Mouse (Mus musculus): Measurements from ENCODE around the gene Lgals3bp.
A peak's percentile ranks its signal among the peaks of the same experiment; 100 is the strongest.
"Not testable (repeated sequence)": the region's sequence is repeated elsewhere in the genome, so short reads cannot be mapped to it uniquely, and the experiment has no call there.

Lgals3bp gene

DNA sequence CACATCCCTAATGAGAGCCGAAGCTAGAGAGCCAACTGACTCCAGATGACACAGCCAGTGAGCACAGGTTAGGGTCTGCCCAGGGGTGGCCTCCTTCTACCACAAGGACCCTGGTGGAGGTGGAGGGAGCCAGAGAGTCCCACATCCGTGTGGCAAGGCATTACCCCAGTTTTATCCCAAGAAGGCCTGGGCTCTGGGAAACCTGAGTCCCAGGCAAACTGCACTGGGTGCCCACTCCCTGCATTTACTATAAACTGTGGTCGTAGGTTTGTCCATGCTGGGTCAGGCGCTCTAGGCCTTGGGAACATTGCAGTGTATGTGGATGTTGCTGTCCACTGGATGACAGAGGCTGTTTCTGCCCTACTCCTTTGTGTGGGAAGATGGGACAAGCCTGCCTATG lies 697 bp downstream of the Lgals3bp start:
- DNase-seq (ENCODE audit: low read depth, low spot score), result no peak

DNA sequence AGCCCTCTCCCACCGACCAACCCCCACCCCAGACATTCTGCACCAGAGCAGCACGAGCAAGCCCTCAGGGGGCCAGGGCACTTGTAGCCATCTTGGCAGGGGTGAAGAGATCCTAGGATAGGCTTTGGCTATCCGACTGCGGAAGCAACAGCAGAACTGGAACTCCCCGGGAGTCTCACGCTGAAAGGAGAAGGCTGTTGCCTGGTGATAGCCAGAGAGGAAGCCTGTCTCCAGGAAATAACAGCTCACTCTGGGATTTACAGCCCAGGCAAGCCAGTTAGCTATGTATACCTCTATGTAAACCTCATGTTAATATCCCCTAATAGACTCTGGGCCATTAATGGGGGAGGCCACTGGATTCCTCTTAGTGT lies 1.3 kb downstream of the Lgals3bp start:
- no peak for DNase-seq (ENCODE audit: low read depth, low spot score)

DNA sequence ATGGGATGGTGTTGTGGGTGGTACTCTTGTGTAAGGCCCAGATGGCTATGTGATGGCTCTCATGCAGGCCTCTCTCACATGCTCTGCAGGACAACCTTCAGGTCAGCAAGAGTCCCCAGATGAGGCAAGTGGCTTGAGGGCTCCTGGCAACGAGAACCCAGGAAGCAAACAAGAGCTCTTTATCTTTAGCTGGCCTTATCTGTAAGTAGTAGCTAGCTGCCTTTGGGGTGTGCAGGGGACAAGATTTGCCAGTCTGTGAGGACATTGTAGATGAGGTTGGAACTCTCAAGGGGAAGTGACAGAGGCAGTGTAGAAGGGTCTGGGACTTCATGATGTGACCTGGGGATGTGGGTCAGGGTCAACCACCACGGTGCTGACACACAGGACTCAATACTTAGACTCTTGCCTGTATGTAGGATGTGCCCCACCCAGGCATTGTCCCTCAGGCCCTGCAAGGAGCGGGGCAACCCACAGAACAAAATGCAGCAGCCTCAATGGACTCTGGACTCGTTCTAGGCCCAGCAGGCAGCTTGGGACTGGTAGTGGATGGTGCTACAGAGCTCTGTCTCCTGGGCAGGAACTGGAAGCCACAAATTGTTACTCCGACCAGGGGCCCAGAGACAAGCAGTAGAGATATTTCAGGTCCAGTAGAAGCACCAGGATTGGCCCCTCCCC lies 1.9 kb downstream of the Lgals3bp start:
- no peak for DNase-seq (ENCODE audit: low read depth, low spot score)

DNA sequence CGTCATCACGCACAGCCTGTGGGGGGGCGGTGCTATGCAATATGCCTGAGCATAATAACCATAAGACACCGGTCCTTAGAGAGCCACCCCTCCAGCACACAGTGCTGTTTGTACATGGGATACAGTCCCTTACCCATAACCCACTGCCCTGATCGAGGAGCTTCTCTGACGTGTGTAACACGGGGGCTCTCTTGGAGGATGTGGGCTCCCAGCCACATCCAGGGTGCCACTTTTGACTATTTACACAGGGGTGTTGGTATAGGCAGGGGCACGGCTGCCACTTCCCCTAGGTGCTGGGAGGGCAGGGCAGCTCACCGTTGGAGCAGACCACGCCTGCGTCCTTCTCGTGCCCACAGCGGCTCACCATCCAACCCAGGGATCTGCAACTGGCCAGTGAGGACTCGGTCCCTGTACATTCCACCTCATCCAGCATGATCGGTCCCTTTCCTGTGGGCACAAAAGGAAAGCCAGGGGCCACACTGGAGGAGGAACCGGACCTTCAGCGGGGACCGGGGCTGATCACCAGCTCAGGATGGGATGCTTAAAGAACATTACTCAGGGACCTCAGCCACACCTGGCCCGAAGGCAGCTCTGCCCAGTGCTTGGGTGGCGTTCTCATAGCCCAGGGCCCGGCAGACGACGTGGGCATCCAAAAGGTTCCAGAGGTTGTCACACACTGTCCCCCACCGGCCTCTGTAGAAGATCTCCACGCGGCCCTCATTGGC lies 3.9 kb downstream of the Lgals3bp start:
- DNase-seq (ENCODE audit: low read depth, low spot score), result no peak

DNA sequence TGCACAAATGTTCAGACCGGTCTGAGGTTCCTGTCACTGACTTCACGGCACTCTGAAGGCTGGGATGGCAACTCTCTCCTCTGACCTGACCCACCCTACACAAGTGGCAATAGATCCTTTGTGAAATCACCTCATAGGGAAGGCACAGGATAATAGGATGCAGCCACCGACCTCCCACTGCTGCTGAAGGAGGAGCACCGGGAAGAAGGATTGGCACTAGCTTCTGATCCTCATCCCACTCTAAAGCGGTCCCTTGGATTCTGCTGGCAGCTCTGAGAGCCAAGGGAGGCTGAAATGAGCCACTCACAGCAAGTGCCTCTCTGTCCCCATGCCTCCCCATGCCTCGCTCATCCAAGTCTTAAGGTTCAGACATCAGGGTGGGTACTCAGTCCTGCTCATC lies 7.4 kb downstream of the Lgals3bp start:
- no peak for DNase-seq (ENCODE audit: low read depth, low spot score)

DNA sequence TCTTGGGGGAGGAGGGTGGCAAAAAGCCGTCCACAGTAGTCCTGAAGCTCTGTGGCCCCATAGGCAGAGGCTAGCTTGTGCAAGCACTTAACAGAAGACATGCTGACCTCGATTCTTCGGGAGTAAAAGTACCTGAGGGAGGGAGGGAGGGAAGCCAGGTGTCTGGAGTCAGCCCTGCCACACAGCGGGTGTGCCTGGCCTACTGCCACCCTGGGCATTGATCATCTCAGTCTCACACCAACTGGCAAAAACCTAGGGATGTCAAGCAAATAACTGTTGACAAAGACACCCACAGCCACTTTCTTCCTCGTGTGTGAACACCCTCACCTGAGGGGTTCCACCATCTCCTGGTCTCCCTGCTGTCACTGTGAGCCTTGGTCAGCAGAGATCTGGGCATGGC lies 7.9 kb downstream of the Lgals3bp start:
- no peak for DNase-seq (ENCODE audit: low read depth, low spot score)

DNA sequence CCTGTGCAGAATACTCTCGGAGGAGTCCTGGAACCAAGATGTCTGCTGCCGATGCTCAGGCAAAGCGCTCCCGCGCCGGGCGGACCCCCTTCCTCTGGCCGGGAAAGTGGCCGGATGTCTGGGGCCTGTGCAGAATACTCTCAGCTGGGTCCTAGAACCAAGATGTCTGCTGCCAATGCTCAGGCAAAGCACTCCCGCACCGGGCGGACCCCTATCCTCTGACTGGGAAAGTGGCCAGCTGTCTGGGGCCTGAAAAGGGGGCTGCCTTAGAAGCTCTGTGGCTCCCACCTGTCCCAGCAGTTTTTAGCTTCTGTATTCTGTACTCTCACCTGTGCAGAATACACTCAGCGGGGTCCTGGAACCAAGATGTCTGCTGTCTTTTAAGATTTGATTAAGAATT lies 14.1 kb downstream of the Lgals3bp start:
- not testable (repeated sequence) for DNase-seq (ENCODE audit: low read depth, low spot score)

DNA sequence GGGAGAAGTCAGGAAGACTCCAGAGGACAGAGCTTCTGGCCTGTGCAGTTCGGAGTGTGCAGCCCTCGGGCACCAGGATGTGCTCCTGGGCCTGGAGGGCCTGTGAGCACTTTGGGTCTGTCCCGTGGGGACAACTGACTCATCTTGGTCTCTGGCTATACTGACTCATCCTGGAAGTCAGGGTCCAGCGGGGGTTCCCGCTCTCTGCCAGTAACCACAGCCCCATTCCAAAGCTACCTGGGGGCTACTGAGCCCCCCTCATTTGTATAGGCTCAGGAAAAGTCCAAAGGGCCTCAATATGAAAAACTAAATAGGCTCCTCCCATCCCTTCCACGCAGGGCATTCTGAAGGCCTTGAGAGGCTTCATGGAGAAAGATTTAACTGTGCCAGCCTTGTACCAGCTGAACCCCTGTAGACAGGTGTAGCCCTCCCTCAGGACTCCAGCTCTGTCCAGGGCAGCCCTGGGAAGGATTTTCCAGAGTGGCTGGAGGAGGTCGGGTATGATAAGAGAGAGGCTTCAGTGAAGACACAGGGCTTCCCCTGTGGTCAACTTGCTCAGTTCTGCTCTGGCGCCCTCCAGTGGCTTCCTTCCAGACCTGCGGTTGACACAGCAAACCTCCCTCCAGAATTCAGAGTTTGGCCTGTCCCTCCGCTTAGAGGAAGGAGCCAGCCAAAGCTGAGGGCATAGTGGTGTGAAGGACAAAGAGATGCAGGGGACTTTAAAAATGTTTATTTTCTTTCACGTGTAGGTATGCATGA lies 22.5 kb downstream of the Lgals3bp start:
- DNase-seq (ENCODE audit: low read depth, low spot score), result peak; percentile 81

DNA sequence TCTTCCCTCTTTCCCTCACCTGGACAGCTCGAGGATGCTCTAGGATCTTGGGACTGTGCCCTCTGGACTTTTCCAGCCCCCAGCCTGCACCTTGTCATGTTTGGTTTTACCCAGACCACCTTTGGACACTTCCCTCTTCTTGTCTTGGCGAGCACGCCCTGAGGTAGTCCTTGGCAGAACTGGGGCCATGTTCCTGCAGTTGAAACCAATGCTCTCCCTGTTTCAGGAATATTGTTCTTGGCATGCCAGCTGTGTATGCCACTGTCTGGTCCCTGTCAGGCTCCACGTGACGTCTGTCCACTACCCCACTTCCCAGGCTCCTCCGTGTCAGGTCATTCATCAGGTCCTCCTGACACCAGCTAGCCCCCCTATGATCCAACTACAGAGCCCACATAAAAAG lies 23.2 kb downstream of the Lgals3bp start:
- DNase-seq (ENCODE audit: low read depth, low spot score), result no peak

DNA sequence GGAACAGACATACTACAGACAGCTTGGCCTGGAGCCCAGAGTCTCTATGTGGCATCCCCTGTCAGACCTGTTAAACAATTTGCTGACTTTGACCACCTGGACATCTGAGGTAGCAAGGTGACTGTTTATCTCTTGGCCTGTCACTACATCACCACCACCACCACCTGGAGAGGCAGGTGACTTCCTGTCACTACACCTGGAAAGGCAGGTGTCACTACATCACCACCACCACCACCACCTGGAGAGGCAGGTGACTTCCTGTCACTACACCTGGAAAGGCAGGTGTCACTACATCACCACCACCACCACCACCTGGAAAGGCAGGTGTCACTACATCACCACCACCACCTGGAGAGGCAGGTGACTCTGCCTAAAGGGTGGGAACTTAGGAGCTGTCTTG lies 25.6 kb downstream of the Lgals3bp start:
- not testable (repeated sequence) for DNase-seq (ENCODE audit: low read depth, low spot score)

DNA sequence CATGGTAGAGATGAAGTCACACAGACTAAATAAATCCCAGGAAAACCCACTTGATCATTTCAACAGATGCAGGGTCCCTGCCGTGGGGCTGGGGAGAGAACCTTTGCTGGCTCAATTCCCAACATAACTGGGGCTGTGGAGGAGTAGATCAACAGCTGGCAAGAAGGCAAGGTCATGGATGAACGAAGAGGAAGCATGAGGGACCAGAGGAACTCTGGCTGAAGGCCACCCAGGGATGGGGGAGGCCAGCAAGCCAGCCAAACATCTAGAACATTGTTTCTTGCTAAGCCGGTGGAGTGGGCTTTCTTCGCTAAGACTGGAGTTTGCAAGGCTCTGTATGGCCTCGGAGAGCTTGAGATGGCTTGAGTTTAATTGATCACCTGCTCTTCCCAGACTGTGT lies 26.0 kb downstream of the Lgals3bp start:
- DNase-seq (ENCODE audit: low read depth, low spot score), result no peak

DNA sequence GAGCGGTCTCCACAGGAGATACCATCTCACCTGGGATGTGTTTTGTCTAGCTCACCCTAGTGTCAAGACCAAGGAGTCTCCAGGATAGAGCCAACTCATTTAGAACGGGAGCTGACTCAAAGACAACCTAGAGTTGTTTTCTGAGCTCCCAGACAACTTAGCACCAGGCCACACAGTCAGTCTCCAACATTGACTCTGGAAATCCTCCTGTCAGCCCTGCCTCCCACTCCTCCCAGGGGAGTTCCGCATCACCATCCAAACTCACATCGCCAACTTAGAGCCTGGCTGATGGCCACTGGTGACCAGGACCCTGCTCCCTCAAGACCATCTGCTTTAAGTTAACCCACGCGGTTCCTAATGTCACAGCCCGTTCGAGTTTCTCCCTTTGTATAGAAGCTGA lies 26.4 kb downstream of the Lgals3bp start:
- DNase-seq (ENCODE audit: low read depth, low spot score), result no peak

DNA sequence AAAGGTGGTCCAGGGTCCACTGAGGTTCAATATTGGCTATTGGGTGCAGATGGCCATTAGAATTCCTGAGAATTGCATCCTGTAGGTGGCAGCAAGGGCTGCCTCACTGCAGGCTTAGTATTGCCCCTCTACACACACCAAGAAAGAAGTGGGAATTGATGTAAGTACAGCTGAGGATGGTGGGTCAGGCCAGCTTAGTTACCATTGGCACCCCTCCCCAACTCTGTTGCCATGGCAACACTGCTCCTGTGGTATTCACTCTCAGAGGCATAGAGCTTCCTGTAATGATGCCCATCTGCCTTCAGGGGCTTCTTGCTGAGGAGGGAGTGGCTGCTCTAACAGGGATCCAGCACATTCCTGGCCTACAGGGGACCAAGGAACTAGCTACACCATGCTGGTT lies 26.9 kb downstream of the Lgals3bp start:
- DNase-seq (ENCODE audit: low read depth, low spot score), result no peak

DNA sequence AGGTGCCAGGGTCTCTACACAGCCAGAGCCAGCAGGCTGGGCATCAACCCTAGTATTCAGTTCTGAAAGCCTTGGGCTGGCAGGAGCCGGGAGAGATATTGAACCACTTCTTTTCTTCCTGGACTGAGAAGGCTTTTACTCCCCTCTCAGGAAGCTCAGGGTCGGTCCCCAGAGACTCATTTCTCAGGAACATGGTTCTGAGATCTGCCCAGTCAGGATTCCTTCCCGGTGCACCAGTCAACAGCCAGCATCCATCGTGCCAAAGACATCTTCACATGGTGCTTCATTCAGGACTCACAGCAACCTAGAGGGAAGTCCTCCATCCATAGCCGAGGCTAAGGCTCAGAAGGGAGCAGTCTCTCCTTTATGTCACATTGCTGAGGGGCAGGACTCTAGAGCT lies 27.4 kb downstream of the Lgals3bp start:
- no peak for DNase-seq (ENCODE audit: low read depth, low spot score)

DNA sequence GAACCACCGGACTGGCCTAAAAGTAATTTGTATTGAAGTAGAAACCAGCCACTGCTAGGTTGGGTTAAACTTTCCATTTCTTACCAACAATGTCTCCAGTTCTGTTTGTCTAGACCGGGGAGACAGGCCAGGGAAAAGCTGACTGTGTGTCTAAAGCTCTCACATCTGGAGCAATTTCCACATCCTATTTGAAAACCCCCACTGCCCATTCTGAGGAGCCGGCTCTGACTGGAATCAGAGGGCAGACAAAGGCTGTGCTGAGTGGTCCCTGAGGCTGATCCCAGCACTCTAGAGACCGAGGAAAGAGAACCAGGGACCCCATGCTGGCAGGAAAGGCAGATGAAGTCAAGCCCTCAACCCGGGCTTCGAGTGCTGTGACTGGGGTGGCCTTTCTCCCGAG lies 29.3 kb downstream of the Lgals3bp start:
- DNase-seq (ENCODE audit: low read depth, low spot score), result no peak

DNA sequence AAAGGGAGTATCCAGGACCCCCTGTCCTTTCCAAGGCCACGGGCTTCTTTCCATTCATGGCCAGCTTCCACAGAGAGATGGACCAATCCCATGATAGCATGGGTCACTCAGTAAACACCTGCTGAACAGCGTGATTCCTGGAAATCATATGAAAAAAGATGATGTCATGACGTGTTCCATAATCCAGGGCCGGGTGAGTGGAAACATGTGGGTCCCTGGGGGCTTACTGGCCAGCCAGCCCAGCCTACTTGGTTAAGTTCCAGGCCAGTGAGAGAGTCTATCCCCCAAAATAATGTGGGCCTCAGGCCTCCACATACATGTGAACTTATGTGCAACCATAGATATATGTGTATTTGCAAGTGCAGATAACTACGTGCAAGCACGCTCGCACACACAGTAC lies 30.0 kb downstream of the Lgals3bp start:
- no peak for DNase-seq (ENCODE audit: low read depth, low spot score)

DNA sequence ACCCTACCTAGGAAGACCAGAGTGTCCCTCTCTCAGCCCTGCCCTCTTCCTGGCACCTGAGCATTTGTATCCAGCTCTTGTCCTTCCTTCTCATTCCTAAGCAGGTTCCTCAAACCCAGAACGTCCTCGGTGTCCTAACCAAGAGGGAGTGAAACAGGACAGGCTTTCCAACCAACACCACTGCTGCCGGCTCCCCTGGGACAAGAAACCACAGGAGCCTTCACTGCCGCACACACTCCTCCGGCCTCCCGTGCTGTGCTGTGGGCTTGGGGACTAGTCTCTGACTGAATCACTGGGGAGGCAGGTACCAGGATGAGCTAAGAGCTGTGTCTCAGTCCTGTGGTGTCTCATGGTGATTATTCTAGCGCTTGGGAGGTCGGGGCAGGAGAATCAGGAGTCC lies 32.2 kb downstream of the Lgals3bp start:
- no peak for DNase-seq (ENCODE audit: low read depth, low spot score)

DNA sequence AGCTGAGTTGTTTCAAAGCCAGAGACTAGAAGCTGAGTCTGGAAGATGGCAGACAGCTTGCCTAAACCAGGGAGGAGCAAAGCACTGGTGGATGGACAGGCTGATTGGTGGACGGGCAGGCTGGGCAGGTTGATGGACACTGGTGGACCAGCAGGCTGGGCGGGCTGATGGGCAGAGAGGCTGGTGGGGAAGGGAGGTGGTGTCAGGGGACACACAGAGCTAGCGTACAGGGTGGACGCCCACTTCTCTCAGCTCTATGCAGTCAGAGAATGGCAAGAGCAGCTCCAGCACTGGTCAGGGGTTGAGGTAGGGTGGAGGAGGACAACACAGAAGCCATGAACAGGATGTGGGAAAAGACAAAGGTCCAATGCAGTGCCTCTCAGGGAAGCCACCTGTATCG lies 32.6 kb downstream of the Lgals3bp start:
- DNase-seq (ENCODE audit: low read depth, low spot score), result no peak

DNA sequence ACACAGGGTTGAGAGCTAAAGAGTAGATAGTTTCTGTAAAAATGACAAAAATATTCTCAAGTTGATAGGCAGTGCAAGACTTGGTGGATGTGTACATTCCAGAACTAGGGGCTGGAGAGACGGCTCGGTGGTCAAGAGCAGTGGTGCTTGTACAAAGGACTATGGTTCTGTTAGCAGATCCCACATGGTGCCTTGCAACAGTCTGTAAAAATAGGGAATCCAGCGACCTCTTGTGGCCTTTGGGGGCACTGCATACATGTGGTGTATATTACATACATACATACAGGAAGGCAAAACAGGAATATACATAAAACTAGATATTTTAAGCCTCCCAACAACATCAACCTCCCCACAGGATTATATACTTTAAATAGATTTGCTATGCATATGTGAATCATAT lies 33.6 kb downstream of the Lgals3bp start:
- DNase-seq (ENCODE audit: low read depth, low spot score), result no peak

DNA sequence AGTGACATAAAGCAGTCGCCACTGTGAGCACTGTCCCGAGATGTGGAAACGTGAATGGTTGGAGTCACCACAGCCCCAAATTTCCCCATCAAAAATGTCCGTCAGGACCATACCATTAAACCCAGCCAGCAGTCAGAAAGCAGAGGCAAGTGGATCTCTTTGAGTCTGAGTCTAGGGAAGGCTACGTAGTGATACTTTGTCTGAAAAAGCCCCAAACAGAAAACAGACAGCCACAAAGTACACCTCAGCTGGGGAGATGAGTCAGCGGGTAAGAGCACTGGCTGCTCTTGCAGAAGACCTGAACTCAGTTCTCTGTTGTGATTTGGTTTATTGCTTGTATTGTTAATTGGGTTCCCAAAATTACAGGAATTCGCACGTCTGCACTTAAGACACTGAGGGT lies 35.3 kb downstream of the Lgals3bp start:
- DNase-seq (ENCODE audit: low read depth, low spot score), result no peak

DNA sequence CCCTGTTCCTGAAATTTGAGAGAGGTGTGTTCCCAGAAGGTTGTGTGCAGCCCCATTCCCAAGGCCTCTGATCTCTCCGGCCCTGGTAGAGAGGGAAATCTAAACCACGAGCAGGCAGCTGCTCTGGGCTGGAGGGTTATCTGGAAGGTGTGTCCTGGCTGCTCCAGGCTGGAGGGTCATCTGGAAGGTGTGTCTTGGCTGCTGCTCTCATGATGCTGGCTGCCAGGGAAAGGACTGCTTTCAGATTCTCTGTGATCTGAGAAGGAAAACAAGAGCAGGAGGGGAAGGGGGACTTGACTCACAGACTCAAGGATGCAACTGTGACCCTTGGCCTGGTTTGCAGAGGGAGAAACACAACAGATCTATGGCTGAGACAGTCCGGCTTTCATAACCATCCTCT lies 35.8 kb downstream of the Lgals3bp start:
- no peak for DNase-seq (ENCODE audit: low read depth, low spot score)

DNA sequence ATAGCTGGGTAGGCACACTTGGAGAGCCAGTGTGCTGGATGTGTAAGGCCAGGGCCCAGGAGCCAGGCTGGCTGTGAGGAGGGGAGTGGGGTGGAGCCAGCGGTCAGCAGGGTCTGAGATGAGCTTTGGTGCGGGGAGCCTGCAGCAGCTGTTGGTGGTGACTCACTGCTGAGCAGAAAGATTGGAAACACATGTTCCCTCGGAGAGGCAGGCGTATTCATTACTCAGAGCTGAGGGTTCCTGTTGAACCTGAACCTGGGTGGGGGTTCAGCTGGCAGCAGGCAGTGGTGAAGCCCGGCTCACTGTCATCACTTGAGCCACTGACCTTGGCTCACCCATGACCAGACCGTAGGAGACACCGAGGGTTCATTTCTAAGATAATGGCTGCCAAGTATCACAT lies 36.7 kb downstream of the Lgals3bp start:
- peak; percentile 81 for DNase-seq (ENCODE audit: low read depth, low spot score)

DNA sequence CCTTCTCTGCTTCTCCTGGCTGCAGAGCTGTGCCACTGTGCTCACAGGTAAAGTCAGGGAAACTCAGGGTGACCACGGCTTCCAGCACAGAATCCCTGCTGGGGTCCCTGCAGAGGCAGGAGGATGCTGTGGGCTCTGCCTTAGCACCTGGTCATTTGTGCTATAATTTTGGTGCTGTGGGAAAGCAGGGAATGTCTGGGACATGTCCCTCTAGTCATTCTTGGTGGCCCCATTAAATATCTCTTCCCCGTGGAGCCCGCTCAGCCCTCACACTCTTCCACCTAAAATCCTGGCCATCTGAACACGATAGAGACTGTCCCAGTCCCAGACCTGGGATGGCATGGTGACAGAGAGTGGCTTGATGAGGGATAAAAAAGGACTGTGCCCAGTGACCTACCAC lies 37.9 kb downstream of the Lgals3bp start:
- DNase-seq (ENCODE audit: low read depth, low spot score), result no peak

Data from skeletal muscle tissue, adult 2 months (tissue).